ENCODE assay signal across 8 mouse cellular contexts in genomic region chr4:155148910-155149698, GRCm38 (mm10).
DNase-seq lines count a peak whose midpoint lies in the region; ATAC-seq and TF ChIP-seq lines count a peak whose summit lies in the region.

No protein-coding gene starts in this region.

- TF ChIP-seq CTCF in midbrain, postnatal 0 days (IDR thresholded peaks at IDR 0.05) = no peak

- WGBS in midbrain, postnatal 0 days = 74% methylated on average over 8 of the region's 8 CpGs
- 80% methylated on average over 8 of the region's 8 CpGs for WGBS in midbrain, embryonic 13.5 days
- 62% methylated on average over 8 of the region's 8 CpGs for WGBS in stomach, embryonic 14.5 days

- no peak overlapping the region for H3K4me3 ChIP-seq in midbrain, postnatal 0 days (ENCODE audit: low read depth, low read length)
- no peak overlapping the region for H3K4me3 ChIP-seq in midbrain, embryonic 13.5 days (replicated peaks)
- H3K4me3 ChIP-seq in stomach, embryonic 14.5 days (ENCODE audit: low read depth, low read length) = no peak overlapping the region

- H3K36me3 ChIP-seq in midbrain, postnatal 0 days (ENCODE audit: insufficient read depth, low read length) = no peaks in the 10 kb centered on the region
- peaks cover 8% of the 10 kb centered on the region; the same call in 1 of the 2 replicates for H3K36me3 ChIP-seq in midbrain, embryonic 13.5 days
- H3K36me3 ChIP-seq in stomach, embryonic 14.5 days (ENCODE audit: control insufficient read depth, insufficient read depth, low read length) = no peaks in the 10 kb centered on the region

- no peak overlapping the region for H3K27ac ChIP-seq in midbrain, postnatal 0 days (ENCODE audit: low read depth, low read length)
- no peak overlapping the region for H3K27ac ChIP-seq in midbrain, embryonic 13.5 days
- peak overlapping the region; percentile 83 for H3K27ac ChIP-seq in stomach, embryonic 14.5 days (ENCODE audit: low read length)

- no peaks in the 10 kb centered on the region for H3K9me3 ChIP-seq in midbrain, postnatal 0 days (ENCODE audit: low read length)
- no peaks in the 10 kb centered on the region for H3K9me3 ChIP-seq in midbrain, embryonic 13.5 days
- no peaks in the 10 kb centered on the region for H3K9me3 ChIP-seq in stomach, embryonic 14.5 days (ENCODE audit: control insufficient read depth, low read depth, low read length)

- no peak for ATAC-seq in midbrain, postnatal 0 days (ENCODE audit: low FRiP score)
- ATAC-seq in midbrain, embryonic 13.5 days = no peak
- ATAC-seq in stomach, embryonic 14.5 days (ENCODE audit: insufficient number of reproducible peaks, insufficient read depth, low FRiP score, low read depth) = peak; percentile 68

- no peaks in the 10 kb centered on the region for H3K27me3 ChIP-seq in midbrain, postnatal 0 days (ENCODE audit: insufficient read depth, low read length)
- H3K27me3 ChIP-seq in midbrain, embryonic 13.5 days = peaks cover 10% of the 10 kb centered on the region; the same call in 1 of the 2 replicates
- no peaks in the 10 kb centered on the region for H3K27me3 ChIP-seq in stomach, embryonic 14.5 days (ENCODE audit: control insufficient read depth, insufficient read depth, low read length)

- H3K4me1 ChIP-seq in midbrain, postnatal 0 days (ENCODE audit: insufficient read depth, low read length) = peaks cover 13% of the 10 kb centered on the region; the same call in 1 of the 2 replicates
- peaks cover 40% of the 10 kb centered on the region for H3K4me1 ChIP-seq in midbrain, embryonic 13.5 days (replicated peaks)
- peaks cover 54% of the 10 kb centered on the region for H3K4me1 ChIP-seq in stomach, embryonic 14.5 days (ENCODE audit: control insufficient read depth, insufficient read depth, low read length)

- H3K4me2 ChIP-seq in midbrain, postnatal 0 days (ENCODE audit: low read depth, low read length, poor library complexity, severe bottlenecking) = no peak overlapping the region
- no peak overlapping the region for H3K4me2 ChIP-seq in midbrain, embryonic 13.5 days (replicated peaks)
- H3K4me2 ChIP-seq in stomach, embryonic 14.5 days (replicated peaks; ENCODE audit: low read depth, low read length) = no peak overlapping the region

- DNase-seq in midbrain, postnatal 0 days (ENCODE audit: low spot score) = peak; percentile 39
- DNase-seq in heart, adult 9 months (ENCODE audit: low spot score in 2 of 2) = peak; percentile 75 to 76
- peak; percentile 92 to 95 for DNase-seq in kidney, postnatal 36 days
- no peak for DNase-seq in left cerebral cortex, adult 9 months (ENCODE audit: low spot score in 2 of 2)
- DNase-seq in layer of hippocampus, postnatal 25 days (ENCODE audit: extremely low spot score in 1 of 2, low spot score in 1 of 2) = no peak
- no peak for DNase-seq in right cerebral cortex, adult 18-20 months

- no peak overlapping the region for H3K9ac ChIP-seq in midbrain, postnatal 0 days (replicated peaks; ENCODE audit: low read length, poor library complexity, severe bottlenecking)
- H3K9ac ChIP-seq in midbrain, embryonic 13.5 days (replicated peaks) = no peak overlapping the region
- no peak overlapping the region for H3K9ac ChIP-seq in stomach, embryonic 14.5 days (replicated peaks; ENCODE audit: low read depth, low read length)

Comparison
In these comparisons a context has a peak if more than half of its experiments do, and no peak if none do; other contexts are left out.
1. DNase-seq: peak in midbrain, postnatal 0 days (single experiment), heart, adult 9 months (2 of 2) and kidney, postnatal 36 days (2 of 2); none in left cerebral cortex, adult 9 months (0 of 2), layer of hippocampus, postnatal 25 days (0 of 2) and right cerebral cortex, adult 18-20 months (single experiment).